Mouse (Mus musculus) c-Kit-negative CD71-positive TER-119-positive erythroid progenitor cells, embryonic 14.5 days (primary cell): ENCODE data around the gene Zdhhc5.
"Not testable (repeated sequence)": the region's sequence is repeated elsewhere in the genome, so short reads cannot be mapped to it uniquely, and the experiment has no call there.

ENCODE experiments used
- DNase-seq: peaks from one replicate; pipeline ENCODE4 v3.0.0-alpha.2; 2013; ENCODE audit warnings: low read depth, low spot score

The Zdhhc5 gene

DNA sequence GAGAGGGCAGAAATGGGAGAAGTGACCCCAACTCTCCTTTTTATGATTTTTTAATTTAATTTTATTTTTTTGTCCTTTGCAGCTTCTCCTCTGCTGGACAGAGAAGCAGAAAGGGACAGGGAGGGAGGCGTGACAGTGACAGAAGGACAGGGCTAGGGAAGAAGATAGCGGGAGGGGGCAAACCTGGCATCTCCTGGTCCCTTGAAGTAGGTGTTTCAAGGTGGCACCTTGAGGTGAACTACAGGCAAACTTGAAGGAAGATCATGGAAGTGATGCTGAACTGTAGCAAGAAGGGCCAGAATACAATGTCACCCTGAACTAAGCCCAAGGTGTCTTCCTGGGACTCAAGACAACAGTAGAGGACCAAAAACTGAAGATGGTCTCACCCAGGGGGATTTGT lies 19.9 kb upstream of the Zdhhc5 start:
- no peak for DNase-seq

DNA sequence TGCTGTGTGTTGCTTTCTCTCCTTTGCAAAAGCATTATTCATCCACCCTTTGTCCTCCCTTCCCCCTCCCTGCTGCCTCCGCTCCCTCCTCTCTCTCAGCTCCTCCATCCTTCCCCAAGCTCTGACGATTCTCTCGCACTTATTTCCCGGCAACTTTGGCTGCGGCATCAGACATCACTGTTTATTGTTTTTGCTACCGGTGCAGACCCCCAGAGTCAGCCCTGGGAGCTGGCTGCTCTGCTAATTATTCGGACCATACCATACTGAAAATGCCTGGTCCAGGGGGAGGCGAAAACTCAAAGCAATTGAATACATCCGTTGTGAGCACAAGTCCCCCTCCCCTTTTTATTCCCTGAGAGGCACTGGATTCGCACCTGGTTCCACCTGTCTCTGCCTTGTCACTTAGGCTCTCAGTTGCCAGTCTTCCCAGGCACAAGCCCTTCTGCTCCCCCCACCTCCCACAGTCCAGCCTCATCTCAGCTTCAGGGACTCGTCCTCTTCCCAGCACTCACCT lies 19.4 kb upstream of the Zdhhc5 start:
- no peak for DNase-seq

DNA sequence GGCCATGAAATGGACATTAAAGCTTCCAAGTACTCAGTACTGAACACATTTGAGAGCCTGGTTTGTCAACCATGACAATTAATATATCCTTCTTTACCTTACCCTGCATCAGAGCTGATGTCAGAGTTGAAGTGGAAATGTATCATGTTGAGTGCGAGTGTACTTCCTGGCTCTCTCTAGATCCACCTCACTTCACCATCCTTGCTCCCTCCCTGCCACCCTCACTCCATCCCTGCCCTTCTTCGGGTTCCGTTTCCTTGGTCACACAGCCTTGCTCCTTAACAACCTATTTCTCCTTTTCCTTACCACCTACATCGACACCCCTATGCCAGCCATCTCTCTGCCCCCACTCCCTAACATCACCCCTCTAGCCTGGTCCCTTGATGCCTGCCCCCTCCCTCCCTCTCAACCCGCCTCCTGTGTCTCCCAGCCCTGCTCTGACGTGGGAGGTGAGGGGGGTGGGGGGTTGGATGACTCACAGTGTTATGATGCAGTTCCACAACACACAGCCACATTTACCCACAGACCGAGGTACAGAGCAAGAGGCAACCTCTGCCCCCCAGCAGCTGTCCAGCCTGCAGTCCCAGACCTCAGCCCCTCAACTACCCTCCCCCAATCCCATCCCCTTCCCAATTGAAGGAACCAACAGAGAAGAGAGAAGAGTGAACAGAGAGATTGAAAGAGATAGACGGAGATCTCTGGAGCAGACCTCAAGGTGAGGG lies 18.8 kb upstream of the Zdhhc5 start, which contains the start of gene Ypel4:
Ypel4 (plus strand) TSS at position 480 of the 722 bp plus-strand sequence.
- DNase-seq = peak; percentile 60

DNA sequence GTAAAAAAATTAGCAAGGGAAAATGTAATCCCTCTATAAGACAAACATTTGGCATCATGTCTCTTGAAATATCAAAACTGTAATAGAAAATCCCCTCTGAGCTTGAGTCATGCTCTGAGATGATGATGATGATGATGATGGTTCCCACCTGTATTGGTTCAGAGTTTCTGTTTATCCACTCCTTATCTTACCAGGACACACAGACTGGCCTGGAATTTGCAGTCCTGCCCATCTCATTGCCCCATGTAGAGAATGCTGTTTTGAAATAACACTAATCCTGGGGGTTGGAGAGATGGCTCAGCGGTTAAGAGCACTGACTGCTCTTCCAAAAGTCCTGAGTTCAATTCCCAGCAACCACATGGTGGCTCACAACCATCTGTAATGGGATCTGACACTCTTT lies 17.4 kb upstream of the Zdhhc5 start:
- DNase-seq = no peak

DNA sequence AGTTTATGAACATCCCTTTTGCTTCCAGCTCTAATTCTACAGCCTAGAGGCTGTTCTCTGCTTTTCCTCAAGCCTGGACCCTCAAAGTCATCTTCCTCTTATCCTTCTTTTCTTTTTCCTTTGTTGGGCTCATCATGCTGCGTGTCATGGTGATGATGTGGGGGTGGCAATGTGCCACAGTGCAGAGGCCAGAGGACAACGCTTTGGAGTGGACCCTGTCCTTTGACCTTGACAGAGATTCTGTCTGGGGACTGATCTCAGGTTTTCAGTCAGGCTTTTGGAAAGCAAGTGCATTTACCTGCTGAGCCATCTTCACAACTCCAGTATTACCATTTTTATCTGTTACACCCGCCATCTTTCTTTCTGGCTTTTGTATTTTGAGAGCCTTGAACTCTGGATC lies 16.2 kb upstream of the Zdhhc5 start:
- DNase-seq = no peak

DNA sequence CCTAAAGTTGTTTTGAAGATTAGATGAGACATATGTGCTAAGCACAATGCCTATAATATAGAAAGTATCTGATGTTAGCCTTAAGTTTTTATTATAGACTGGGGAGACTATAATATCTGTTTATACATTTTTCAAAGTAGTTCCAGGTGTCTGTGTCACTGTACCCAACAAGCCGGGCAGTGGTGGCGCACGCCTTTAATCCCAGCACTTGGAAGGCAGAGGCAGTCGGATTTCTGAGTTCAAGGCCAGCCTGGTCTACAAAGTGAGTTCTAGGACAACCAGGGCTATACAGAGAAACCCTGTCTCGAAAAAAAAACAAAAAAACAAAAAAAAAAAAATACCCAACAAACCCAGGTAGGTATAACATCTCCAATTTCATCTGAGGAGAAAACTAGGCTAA lies 13.2 kb upstream of the Zdhhc5 start:
- not testable (repeated sequence) for DNase-seq

DNA sequence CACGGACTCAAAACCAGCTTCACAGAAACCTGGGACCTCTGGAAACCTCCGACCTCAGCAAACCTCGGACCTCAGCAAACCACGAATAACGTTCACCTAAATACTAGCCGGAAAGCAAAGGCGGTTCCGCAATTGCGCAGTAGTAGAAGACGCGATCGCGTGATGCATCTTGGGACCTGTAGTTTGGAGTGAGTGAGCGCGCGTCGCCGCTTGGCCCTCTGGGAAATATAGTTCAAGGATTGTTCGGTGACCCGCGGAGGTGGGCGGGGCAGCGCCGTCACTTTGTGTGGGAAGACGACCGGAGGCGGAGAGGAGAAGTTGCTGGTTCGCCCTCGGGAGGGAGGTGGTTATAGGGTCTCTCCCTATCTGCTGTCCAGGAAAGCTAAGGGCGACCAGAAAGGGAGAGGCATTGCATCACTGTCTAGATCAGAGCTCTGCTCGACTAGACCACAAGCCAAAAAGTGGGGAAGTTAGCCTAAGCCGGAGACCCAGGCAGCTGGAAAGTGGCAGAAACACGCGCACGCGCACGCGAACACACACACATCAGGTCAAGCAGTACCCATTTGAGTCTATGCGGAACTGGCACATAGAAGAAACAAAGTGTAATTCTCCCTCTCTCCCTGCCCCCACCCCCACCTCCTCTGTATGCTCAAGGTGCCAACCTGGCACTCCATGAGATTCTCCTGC lies 12.3 kb upstream of the Zdhhc5 start, which contains the start of gene Clp1:
Clp1 (minus strand) TSS at position 179 of the 687 bp plus-strand sequence.
- peak; percentile 96 for DNase-seq

DNA sequence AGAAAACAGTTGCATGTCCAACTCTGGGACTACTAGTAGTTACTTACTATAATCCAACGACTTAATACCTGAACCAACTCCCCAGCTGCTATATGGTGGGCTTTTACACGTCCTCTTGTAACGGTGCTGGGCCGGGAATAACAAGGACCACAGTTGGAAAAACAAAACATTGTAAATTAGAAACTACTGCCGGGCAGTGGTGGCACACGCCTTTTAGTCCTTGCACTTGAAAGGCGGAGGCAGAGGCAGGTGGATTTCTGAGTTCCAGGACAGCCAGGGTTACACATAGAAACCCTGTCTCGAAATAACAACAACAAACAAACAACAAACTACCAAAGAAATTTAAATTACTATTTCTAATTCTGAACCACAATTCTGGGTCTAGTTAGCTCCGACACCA lies 11.7 kb upstream of the Zdhhc5 start:
- DNase-seq = no peak

DNA sequence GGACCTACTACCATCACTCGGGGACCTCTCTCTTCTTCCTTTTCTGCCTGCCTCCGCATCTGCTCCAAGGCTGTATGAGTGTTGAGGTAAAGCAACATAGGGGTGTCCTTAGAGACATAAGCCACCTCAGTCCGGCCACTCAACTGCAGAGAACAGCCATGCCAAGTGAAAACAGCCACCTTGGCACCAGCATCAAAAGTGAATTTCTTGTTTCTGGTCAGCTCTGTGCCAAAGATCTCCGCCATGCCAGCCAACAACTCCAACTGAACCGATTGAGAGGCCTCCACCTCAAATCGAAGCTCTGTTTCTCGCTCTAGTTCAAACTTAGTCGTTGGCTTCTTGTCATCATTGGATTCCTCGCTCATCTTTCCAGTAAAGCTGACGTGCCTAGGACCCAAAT lies 10.8 kb upstream of the Zdhhc5 start:
- no peak for DNase-seq

DNA sequence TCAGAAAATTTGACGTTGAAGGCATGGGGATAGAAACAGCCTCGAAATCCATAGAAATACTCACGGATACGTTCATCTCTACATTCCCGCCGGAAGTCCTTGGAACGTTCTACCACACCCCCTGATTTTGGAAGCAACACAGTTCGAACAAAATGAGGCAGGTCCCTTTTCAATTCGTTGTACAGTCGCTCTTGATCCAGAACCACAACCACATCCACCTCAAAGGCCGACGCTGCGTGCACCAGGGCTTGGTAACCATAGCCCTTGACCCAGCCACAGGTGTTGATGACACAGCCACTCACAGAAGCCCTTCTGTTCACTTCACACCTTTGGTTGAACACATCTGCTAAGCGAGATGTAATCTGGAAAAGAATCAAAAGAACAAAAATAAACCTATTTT lies 8.9 kb upstream of the Zdhhc5 start:
- DNase-seq = no peak

DNA sequence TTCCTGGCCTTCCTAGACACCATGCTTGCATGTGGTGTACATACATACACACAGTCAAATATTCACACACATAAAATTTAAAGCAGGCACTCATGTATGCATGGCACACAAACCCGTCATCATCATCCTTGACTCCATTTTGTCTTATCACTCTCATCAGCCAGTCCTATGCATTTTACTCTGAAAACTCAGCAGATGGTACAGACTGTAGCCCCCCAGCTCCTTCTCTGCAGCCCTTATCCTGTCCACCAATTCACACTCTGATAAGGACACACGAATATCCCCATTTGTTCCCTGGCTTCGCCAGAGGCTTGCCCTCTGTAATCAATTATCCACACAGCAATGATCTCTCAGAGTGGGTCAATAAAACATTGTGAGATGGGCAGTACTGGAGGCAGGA lies 6.2 kb upstream of the Zdhhc5 start:
- DNase-seq = no peak

DNA sequence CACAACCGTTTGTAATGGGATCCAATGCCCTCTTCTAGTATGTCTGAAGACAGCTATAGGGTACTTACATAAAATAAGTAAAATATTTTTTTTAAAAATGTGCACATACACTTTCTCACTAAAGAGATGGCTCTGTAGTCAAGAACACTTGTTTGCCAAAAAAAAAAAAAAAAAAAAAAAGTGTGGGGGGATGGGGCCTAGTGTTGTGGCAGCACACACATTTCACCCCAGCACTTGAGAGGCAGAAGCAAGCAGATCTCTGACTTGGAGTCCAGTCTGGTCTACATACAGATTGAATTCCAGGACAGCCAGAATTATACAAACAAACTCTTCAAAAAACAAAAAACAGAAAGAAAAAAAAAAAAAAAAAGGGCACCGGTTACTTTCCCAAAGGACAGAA lies 5.7 kb upstream of the Zdhhc5 start:
- no peak for DNase-seq

DNA sequence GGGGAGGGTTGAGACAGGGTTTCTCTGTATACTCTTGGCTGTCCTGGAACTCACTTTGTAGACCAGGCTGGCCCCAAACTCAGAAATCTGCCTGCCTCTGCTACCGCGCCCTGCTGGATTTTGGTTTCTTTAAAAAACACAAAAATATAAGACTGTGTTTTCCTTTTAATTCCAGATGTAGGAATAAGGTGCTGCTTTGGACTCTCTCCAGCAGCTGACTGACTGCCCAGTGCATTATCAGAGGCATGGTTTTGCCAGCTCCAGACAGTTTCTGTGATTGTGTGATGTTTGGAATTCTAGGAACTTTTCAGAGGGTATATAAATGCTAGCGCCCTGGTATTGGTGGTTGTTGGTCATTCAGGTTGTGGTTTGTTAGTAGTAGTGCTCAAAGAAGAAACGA lies 2.4 kb upstream of the Zdhhc5 start:
- no peak for DNase-seq

DNA sequence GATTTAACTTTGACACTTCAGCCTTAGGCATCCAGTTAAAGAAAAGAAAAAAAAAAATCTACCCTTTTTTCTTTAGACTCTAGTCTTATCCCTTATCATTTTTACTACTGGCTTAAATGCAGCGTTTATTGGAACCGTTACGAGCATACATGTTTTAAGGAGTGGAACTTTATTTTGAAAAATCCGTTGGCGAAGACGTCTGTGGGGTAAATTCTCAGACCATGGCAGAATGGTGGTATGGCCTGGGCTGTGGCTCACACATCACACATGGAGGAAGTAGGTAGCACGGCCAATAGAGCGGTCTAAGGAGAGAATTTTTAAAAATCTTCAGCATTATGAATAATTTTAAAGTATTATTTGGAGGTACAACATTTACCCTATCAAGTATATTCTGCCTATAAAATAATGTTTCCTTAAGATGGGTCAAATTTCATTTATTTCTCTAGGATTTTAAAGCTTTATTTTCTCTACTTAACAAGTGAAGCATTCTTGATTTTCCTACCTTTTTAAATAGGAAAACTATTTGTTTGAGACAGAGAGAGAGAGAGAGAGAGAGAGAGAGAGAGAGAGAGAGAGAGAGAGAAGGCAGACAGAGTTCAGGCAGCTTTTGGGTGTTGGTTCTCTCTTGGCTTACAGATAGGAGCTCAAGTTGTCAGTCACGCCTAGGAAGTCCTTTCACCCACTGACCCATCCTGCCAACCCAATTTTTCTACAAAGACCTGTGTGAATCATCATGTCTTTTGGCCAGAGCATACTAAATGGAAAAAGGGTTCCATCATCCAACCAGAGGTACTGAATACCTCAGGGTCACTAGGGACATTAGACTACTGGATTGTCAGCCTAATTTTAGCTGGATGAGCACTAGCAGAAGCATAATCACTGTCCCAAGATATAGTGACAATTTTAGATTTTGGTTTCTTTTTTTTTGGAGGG lies 1.7 kb upstream of the Zdhhc5 start:
- DNase-seq = no peak

DNA sequence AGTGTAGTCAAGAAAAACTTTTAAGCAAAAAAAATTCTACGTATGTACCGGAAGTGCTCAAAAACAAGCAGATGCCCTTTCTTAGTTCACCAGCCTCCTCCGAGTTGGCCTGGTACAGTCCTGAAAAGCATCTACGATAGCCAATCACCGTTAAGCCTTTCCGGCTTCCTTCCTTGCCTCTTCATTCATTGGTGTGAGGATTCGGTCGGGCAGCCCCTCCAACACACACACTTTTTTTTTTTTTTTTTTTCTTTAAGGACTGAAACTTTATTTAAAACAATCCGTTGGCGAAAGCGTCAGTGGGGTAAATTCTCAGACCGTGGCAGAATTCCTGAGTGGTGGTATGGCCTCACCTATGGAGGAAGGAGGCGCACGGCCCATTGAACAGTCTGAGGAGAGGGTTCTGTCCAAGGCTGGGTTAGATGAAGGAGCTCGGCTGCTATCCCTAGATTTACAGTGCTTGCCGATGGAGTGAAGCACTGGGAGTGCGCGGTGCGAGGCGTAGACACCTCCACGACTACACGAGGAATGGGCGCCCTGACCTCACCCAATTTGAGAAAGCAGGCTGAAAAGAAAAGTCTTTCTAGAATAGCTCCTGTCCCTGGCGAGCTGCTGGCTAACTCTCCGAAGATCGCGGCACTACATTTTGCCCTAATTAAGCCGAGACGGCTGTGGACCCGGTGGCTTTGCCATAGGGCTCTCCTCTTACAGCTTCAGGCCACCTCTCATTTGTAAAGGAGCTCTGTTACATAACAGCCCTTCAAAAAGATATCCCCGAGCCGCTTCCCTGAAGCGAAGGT lies 782 bp upstream of the Zdhhc5 start:
- peak; percentile 88 for DNase-seq

DNA sequence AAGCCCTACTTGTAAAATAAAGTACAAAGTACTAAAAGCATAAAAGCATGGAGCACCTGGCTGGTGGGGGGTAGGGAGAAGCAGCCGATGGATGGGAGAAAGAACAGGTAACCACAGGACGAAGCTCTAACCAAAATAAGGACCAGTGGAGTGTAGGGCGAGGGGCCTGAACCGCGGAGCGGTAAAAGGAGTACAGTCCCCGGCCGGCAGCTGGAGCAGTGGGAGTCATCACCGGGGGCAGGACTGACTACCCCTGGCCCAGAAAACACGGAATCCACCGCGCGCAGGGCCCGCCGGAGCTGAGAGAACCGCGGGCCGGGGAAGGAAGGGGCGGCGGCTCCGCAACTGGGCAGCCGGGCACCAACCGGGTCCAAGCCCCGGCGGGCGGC lies 564 bp downstream of the Zdhhc5 start:
- no peak for DNase-seq

DNA sequence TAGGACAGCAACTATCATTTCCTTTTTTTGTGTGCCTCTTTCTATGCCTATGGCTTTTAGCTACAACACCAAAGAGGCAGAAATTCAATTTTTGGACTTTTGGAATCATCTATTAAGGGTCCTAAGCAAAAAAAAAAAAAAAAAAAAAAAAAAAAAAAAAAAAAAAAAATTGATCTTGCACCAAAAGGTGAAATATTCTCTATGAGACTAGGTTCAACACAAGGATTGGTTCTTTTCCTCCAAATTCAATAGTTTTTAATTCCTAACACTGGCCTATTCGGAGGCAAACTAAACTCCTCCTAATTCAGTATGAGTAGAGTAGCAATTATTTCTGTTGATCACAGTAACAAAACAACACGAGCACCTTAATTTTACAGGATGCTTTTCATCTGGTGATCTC lies 3.1 kb downstream of the Zdhhc5 start:
- DNase-seq = no peak

DNA sequence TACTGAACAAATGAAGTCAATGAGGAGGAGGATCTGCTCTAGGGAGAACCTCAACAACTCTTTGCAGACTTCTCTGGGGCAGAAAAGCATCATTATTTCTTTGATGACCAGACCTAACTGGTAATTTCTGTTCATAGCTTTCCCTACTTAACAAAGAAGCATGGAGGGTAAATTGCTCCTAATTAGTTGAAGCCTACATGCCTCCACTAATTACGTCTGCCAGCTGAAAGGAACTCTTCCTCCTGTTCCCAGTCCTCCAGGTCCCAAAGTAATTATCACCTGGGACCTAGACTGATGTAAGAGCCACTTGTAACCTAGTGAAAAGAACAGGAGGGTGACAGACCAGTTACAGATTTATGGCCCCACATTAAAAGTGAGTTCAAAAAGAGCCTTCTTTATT lies 7.5 kb downstream of the Zdhhc5 start:
- no peak for DNase-seq

DNA sequence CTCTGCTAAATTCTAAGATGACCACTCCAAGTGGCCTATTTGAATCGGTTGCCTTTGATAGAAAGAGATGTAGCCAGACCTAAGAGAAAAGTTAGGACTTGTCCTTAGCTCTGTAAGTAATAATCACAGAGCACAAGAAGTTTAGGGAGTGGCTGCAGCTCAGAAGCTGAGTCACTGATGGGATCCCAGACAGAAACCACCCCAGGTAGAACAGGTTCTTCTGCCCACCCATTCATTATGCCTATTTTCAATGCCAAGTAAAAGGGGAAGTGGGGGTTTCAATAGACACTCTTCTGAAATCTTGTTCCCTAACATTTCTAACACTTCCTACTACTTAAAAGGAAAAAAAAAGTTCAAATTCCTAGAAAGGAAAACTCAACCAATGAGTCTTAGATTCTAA lies 9.7 kb downstream of the Zdhhc5 start:
- DNase-seq = no peak

DNA sequence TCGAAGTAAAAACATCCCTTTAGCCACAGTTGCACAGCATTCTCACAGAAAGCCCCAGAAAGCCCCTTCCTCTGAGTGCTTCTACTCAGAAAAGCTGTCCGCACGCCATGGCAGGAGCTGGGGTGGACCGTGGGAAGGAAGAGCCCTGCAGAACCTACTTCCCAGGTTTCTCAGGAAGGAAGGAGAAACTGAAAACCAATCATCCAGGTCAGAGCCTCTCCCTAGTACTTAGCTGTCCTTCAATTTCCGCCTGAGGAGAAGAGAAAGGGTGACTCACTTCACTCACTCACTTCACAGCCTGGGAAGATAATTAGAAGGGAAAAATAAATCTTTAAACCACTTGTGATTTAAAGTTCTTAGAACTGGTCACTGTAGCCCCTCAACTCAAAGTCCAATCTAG lies 10.7 kb downstream of the Zdhhc5 start:
- no peak for DNase-seq

DNA sequence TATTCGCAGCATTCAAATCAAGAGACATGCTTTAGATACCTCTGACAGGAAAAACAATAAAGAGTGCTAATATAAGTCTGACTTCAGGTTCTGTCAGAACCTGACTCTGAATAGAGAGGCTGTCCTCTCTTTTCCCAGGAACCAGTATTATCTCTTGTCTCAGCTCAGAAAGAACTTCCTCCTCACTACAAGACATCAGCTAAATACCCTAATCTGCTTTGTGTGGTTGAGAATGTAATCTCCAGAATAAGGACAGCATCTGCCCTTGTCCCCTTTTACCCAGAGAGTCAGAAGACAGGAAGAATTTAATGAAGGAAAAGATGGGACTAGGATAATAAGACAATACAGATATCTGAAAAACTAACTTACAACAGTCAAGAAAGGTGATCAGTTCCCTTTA lies 11.5 kb downstream of the Zdhhc5 start:
- no peak for DNase-seq
